Mouse (Mus musculus): ENCODE data around the gene Grm4. TPM values are rescaled to one million over a fixed set of nuclear protein-coding genes. Genes with fewer than 3 reads are reported as not detected.

Gene Grm4
- polyA plus RNA-seq, 1 experiment from 2014 or later: 1.3 TPM

GRCm38 (mm10) chr17:27405376-27406024, 115.7 kb downstream of the Grm4 start:
- H3K9ac ChIP-seq (ENCODE audit: low read length): no peak overlapping the region
- no peaks in the 10 kb centered on the region for H3K9me3 ChIP-seq (ENCODE audit: control insufficient read depth, low read length)
- H3K4me1 ChIP-seq (replicated peaks; ENCODE audit: control insufficient read depth, insufficient read depth, low read length): no peaks in the 10 kb centered on the region; the same call in 1 of the 2 replicates
- no peak overlapping the region for H3K4me3 ChIP-seq (ENCODE audit: low read depth, low read length)
- no peak for ATAC-seq (replicated peaks; ENCODE audit: low FRiP score)
- no peak for DNase-seq (ENCODE audit: low spot score)
- no peaks in the 10 kb centered on the region for H3K36me3 ChIP-seq (ENCODE audit: control insufficient read depth, insufficient read depth, low read length)
- no peak overlapping the region for H3K27ac ChIP-seq (ENCODE audit: low read depth, low read length)
- WGBS: 92% methylated on average over 19 of the region's 19 CpGs
- H3K27me3 ChIP-seq (ENCODE audit: control insufficient read depth, insufficient read depth, low read length): no peaks in the 10 kb centered on the region
- H3K4me2 ChIP-seq (ENCODE audit: low read depth, low read length, severe bottlenecking): no peak overlapping the region

GRCm38 (mm10) chr17:27401200-27401599, 120.0 kb downstream of the Grm4 start:
- H3K4me1 ChIP-seq (replicated peaks; ENCODE audit: control insufficient read depth, insufficient read depth, low read length): no peaks in the 10 kb centered on the region; the same call in 1 of the 2 replicates
- no peaks in the 10 kb centered on the region for H3K27me3 ChIP-seq (ENCODE audit: control insufficient read depth, insufficient read depth, low read length)
- WGBS: 10% methylated on average over 13 of the region's 13 CpGs
- H3K9ac ChIP-seq (ENCODE audit: low read length): peak overlapping the region; percentile 10; the same call in 1 of the 2 replicates
- ATAC-seq (replicated peaks; ENCODE audit: low FRiP score) (no peak), DNase-seq (ENCODE audit: low spot score) (no peak)
- H3K9me3 ChIP-seq (ENCODE audit: control insufficient read depth, low read length): no peaks in the 10 kb centered on the region
- no peak overlapping the region for H3K27ac ChIP-seq (ENCODE audit: low read depth, low read length)
- no peaks in the 10 kb centered on the region for H3K36me3 ChIP-seq (ENCODE audit: control insufficient read depth, insufficient read depth, low read length)
- no peak overlapping the region for H3K4me3 ChIP-seq (ENCODE audit: low read depth, low read length)
- no peak overlapping the region for H3K4me2 ChIP-seq (ENCODE audit: low read depth, low read length, severe bottlenecking)

GRCm38 (mm10) chr17:27393931-27394330, 127.3 kb downstream of the Grm4 start:
- H3K27me3 ChIP-seq (ENCODE audit: control insufficient read depth, insufficient read depth, low read length): no peaks in the 10 kb centered on the region
- no peak overlapping the region for H3K9ac ChIP-seq (ENCODE audit: low read length)
- H3K4me1 ChIP-seq (replicated peaks; ENCODE audit: control insufficient read depth, insufficient read depth, low read length): peaks cover 3% of the 10 kb centered on the region; the same call in 1 of the 2 replicates
- no peak overlapping the region for H3K4me3 ChIP-seq (ENCODE audit: low read depth, low read length)
- no peak overlapping the region for H3K4me2 ChIP-seq (ENCODE audit: low read depth, low read length, severe bottlenecking)
- no peak for DNase-seq (ENCODE audit: low spot score)
- 87% methylated on average over 5 of the region's 5 CpGs for WGBS
- no peaks in the 10 kb centered on the region for H3K36me3 ChIP-seq (ENCODE audit: control insufficient read depth, insufficient read depth, low read length)
- no peaks in the 10 kb centered on the region for H3K9me3 ChIP-seq (ENCODE audit: control insufficient read depth, low read length)
- ATAC-seq (replicated peaks; ENCODE audit: low FRiP score): no peak
- no peak overlapping the region for H3K27ac ChIP-seq (ENCODE audit: low read depth, low read length)

- DNase-seq (ENCODE audit: low spot score) (no peak), ATAC-seq (replicated peaks; ENCODE audit: low FRiP score) (no peak)
- Histone ChIP-seq H3K4me3 (ENCODE audit: low read depth, low read length) (no peak overlapping the region), H3K36me3 (ENCODE audit: control insufficient read depth, insufficient read depth, low read length) (no peaks in the 10 kb centered on the region), H3K27ac (ENCODE audit: low read depth, low read length) (no peak overlapping the region), H3K4me2 (ENCODE audit: low read depth, low read length, severe bottlenecking) (no peak overlapping the region), H3K9ac (ENCODE audit: low read length) (no peak overlapping the region), H3K9me3 (ENCODE audit: control insufficient read depth, low read length) (no peaks in the 10 kb centered on the region), H3K4me1 (replicated peaks; ENCODE audit: control insufficient read depth, insufficient read depth, low read length) (peaks cover 3% of the 10 kb centered on the region; the same call in 1 of the 2 replicates), H3K27me3 (ENCODE audit: control insufficient read depth, insufficient read depth, low read length) (no peaks in the 10 kb centered on the region)
- WGBS: 90% methylated on average over 4 of the region's 4 CpGs
Observed at GRCm38 (mm10) chr17:27393432-27393831, 127.8 kb downstream of the Grm4 start.

GRCm38 (mm10) chr17:27392918-27393317, 128.3 kb downstream of the Grm4 start:
- peaks cover 3% of the 10 kb centered on the region; the same call in 1 of the 2 replicates for H3K4me1 ChIP-seq (replicated peaks; ENCODE audit: control insufficient read depth, insufficient read depth, low read length)
- H3K36me3 ChIP-seq (ENCODE audit: control insufficient read depth, insufficient read depth, low read length): no peaks in the 10 kb centered on the region
- H3K9ac ChIP-seq (ENCODE audit: low read length): no peak overlapping the region
- H3K4me2 ChIP-seq (ENCODE audit: low read depth, low read length, severe bottlenecking): no peak overlapping the region
- 51% methylated on average over 8 of the region's 8 CpGs for WGBS
- no peaks in the 10 kb centered on the region for H3K27me3 ChIP-seq (ENCODE audit: control insufficient read depth, insufficient read depth, low read length)
- H3K27ac ChIP-seq (ENCODE audit: low read depth, low read length): no peak overlapping the region
- DNase-seq (ENCODE audit: low spot score) (no peak), ATAC-seq (replicated peaks; ENCODE audit: low FRiP score) (peak; percentile 55; the same call in 1 of the 2 replicates)
- H3K4me3 ChIP-seq (ENCODE audit: low read depth, low read length): no peak overlapping the region
- H3K9me3 ChIP-seq (ENCODE audit: control insufficient read depth, low read length): no peaks in the 10 kb centered on the region

- DNase-seq (ENCODE audit: low spot score) (no peak), ATAC-seq (replicated peaks; ENCODE audit: low FRiP score) (no peak)
- no peaks in the 10 kb centered on the region for H3K36me3 ChIP-seq (ENCODE audit: control insufficient read depth, insufficient read depth, low read length)
- H3K9me3 ChIP-seq (ENCODE audit: control insufficient read depth, low read length): no peaks in the 10 kb centered on the region
- WGBS: 86% methylated on average over 8 of the region's 8 CpGs
- peaks cover 3% of the 10 kb centered on the region; the same call in 1 of the 2 replicates for H3K4me1 ChIP-seq (replicated peaks; ENCODE audit: control insufficient read depth, insufficient read depth, low read length)
- no peak overlapping the region for H3K27ac ChIP-seq (ENCODE audit: low read depth, low read length)
- no peak overlapping the region for H3K4me3 ChIP-seq (ENCODE audit: low read depth, low read length)
- H3K4me2 ChIP-seq (ENCODE audit: low read depth, low read length, severe bottlenecking): no peak overlapping the region
- H3K27me3 ChIP-seq (ENCODE audit: control insufficient read depth, insufficient read depth, low read length): no peaks in the 10 kb centered on the region
- H3K9ac ChIP-seq (ENCODE audit: low read length): no peak overlapping the region
Observed at GRCm38 (mm10) chr17:27390019-27390418, 131.2 kb downstream of the Grm4 start.

- no peaks in the 10 kb centered on the region for H3K36me3 ChIP-seq (ENCODE audit: control insufficient read depth, insufficient read depth, low read length)
- H3K4me3 ChIP-seq (ENCODE audit: low read depth, low read length): no peak overlapping the region
- no peaks in the 10 kb centered on the region for H3K9me3 ChIP-seq (ENCODE audit: control insufficient read depth, low read length)
- no peak overlapping the region for H3K27ac ChIP-seq (ENCODE audit: low read depth, low read length)
- no peak overlapping the region for H3K9ac ChIP-seq (ENCODE audit: low read length)
- DNase-seq (ENCODE audit: low spot score): no peak
- WGBS: 68% methylated on average over 13 of the region's 13 CpGs
- no peaks in the 10 kb centered on the region for H3K27me3 ChIP-seq (ENCODE audit: control insufficient read depth, insufficient read depth, low read length)
- ATAC-seq (replicated peaks; ENCODE audit: low FRiP score): peak; percentile 27; the same call in 1 of the 2 replicates
- no peak overlapping the region for H3K4me2 ChIP-seq (ENCODE audit: low read depth, low read length, severe bottlenecking)
- H3K4me1 ChIP-seq (replicated peaks; ENCODE audit: control insufficient read depth, insufficient read depth, low read length): peaks cover 3% of the 10 kb centered on the region; the same call in 1 of the 2 replicates
Observed at GRCm38 (mm10) chr17:27389221-27390000, 131.8 kb downstream of the Grm4 start.

GRCm38 (mm10) chr17:27386438-27386837, 134.8 kb downstream of the Grm4 start:
- ATAC-seq (replicated peaks; ENCODE audit: low FRiP score) (no peak), DNase-seq (ENCODE audit: low spot score) (no peak)
- H3K27me3 ChIP-seq (ENCODE audit: control insufficient read depth, insufficient read depth, low read length): no peaks in the 10 kb centered on the region
- H3K27ac ChIP-seq (ENCODE audit: low read depth, low read length): no peak overlapping the region
- no peaks in the 10 kb centered on the region for H3K36me3 ChIP-seq (ENCODE audit: control insufficient read depth, insufficient read depth, low read length)
- no peak overlapping the region for H3K4me2 ChIP-seq (ENCODE audit: low read depth, low read length, severe bottlenecking)
- 33% methylated on average over 1 of the region's 1 CpGs for WGBS
- peaks cover 3% of the 10 kb centered on the region; the same call in 1 of the 2 replicates for H3K4me1 ChIP-seq (replicated peaks; ENCODE audit: control insufficient read depth, insufficient read depth, low read length)
- H3K9me3 ChIP-seq (ENCODE audit: control insufficient read depth, low read length): no peaks in the 10 kb centered on the region
- H3K4me3 ChIP-seq (ENCODE audit: low read depth, low read length): no peak overlapping the region
- H3K9ac ChIP-seq (ENCODE audit: low read length): no peak overlapping the region
